Mouse (Mus musculus) gastrocnemius, adult 2 months (tissue): Measurements from ENCODE around the gene Atp2a1. TPM values are rescaled to one million over a fixed set of nuclear protein-coding genes. Genes with fewer than 3 reads are reported as not detected.
"Not testable (repeated sequence)": the region's sequence is repeated elsewhere in the genome, so short reads cannot be mapped to it uniquely, and the experiment has no call there.

Source experiments
- DNase-seq: peaks from one replicate; pipeline ENCODE4 v3.0.0; 2022
- H3K27ac ChIP-seq: fragments of 200-600 bp; 2 replicates; pipeline ENCODE4 v1.8.1; 2022; ENCODE audit warnings: mild to moderate bottlenecking
- H3K4me3 ChIP-seq: fragments of 200-600 bp; 2 replicates; pipeline ENCODE4 v1.8.1; 2022; ENCODE audit warnings: mild to moderate bottlenecking, moderate library complexity
- CTCF ChIP-seq: fragments of 200-600 bp; IDR thresholded peaks from 2 replicates; pipeline ENCODE4 v1.8.1; 2022; ENCODE audit warnings: antibody characterized with exemption, mild to moderate bottlenecking, moderate library complexity
- intact Hi-C: fragments of 180-260 bp; cut with DNase I; formaldehyde crosslinking; loops from one replicate; pipeline ENCODE4 v1.15.1; 2025
- total RNA-seq, 2 experiments: library from RNA; stranded (reverse); gene quantifications; 2 replicates each; pipeline ENCODE4 v1.2.3; 2021

The Atp2a1 gene
- total RNA-seq, 2 experiments from 2014 or later = 21,521 to 26,495 TPM

- TF ChIP-seq CTCF = no peak
- no peak for DNase-seq
- no peak overlapping the region for H3K27ac ChIP-seq
- intact Hi-C loops = no loop called here
- no peak overlapping the region for H3K4me3 ChIP-seq
Measured at GRCm38 (mm10) chr7:126491973-126492372, 29.1 kb upstream of the Atp2a1 start.

GRCm38 (mm10) chr7:126491005-126491404, 28.1 kb upstream of the Atp2a1 start:
- intact Hi-C loops = no loop called here
- Histone ChIP-seq H3K4me3 (no peak overlapping the region), H3K27ac (no peak overlapping the region)
- no peak for TF ChIP-seq CTCF
- no peak for DNase-seq

- peak overlapping the region; percentile 90 for H3K27ac ChIP-seq
- intact Hi-C loops = loop anchor here (2.0 to 5.0 kb wide), 2 partner anchors 15 to 94 kb away; partner anchors contain the start of genes Apobr and Atxn2l
- H3K4me3 ChIP-seq = peak overlapping the region; percentile 89
- not testable (repeated sequence) for DNase-seq
Measured at GRCm38 (mm10) chr7:126487617-126488385, 24.9 kb upstream of the Atp2a1 start.

- intact Hi-C loops = loop anchor here (2.0 to 5.0 kb wide), 2 partner anchors 16 to 95 kb away; partner anchors contain the start of genes Apobr and Atxn2l
- peak within 1 kb of the TSS; percentile 89 for H3K4me3 ChIP-seq
- H3K27ac ChIP-seq = peak within 1 kb of the TSS; percentile 90
- TF ChIP-seq CTCF = peak; percentile 56
- peak; percentile 98 for DNase-seq
Measured at GRCm38 (mm10) chr7:126487052-126487483, 24.2 kb upstream of the Atp2a1 start, which contains the start of gene Tufm. Tufm (plus strand) TSS chr7:126487361.

GRCm38 (mm10) chr7:126482392-126482871, 19.5 kb upstream of the Atp2a1 start:
- H3K27ac ChIP-seq = peak overlapping the region; percentile 74
- peak; percentile 11; the same call in 1 of the 2 replicates for TF ChIP-seq CTCF
- peak overlapping the region; percentile 68 for H3K4me3 ChIP-seq
- peak; percentile 93 for DNase-seq
- intact Hi-C loops = loop anchor here (5.0 kb wide), 1 partner anchor 85 kb away; the partner anchor contains the start of gene Nfatc2ip

- no peak for DNase-seq
- Histone ChIP-seq H3K27ac (peak overlapping the region; percentile 74), H3K4me3 (peak overlapping the region; percentile 68)
- intact Hi-C loops = loop anchor here (2.0 to 5.0 kb wide), 2 partner anchors 47 to 84 kb away; partner anchors contain the start of gene Nfatc2ip
- peak; percentile 86 for TF ChIP-seq CTCF
Measured at GRCm38 (mm10) chr7:126481699-126482098, 18.8 kb upstream of the Atp2a1 start.

- TF ChIP-seq CTCF = peak; percentile 43
- H3K27ac ChIP-seq = peak within 1 kb of the TSS; percentile 99
- intact Hi-C loops = loop anchor here (5.0 to 10.0 kb wide), 2 partner anchors 43 to 300 kb away; partner anchors contain the start of gene Ypel3
- peak within 1 kb of the TSS; percentile 87 for H3K4me3 ChIP-seq
- DNase-seq = peak; percentile 92
Measured at GRCm38 (mm10) chr7:126474993-126475581, 12.2 kb upstream of the Atp2a1 start, which contains the start of gene Sh2b1. Sh2b1 (minus strand) TSS chr7:126475424.

- DNase-seq = peak; percentile 61
- intact Hi-C loops = loop anchor here (5.0 to 10.0 kb wide), 2 partner anchors 42 to 300 kb away; partner anchors contain the start of gene Ypel3
- no peak for TF ChIP-seq CTCF
- Histone ChIP-seq H3K4me3 (peak overlapping the region; percentile 87), H3K27ac (peak overlapping the region; percentile 99)
Measured at GRCm38 (mm10) chr7:126474486-126474955, 11.6 kb upstream of the Atp2a1 start.

- H3K27ac ChIP-seq = peak overlapping the region; percentile 99
- H3K4me3 ChIP-seq = peak overlapping the region; percentile 87
- no peak for TF ChIP-seq CTCF
- intact Hi-C loops = loop anchor here (5.0 to 10.0 kb wide), 2 partner anchors 41 to 301 kb away; partner anchors contain the start of gene Ypel3
- no peak for DNase-seq
Measured at GRCm38 (mm10) chr7:126473470-126474086, 10.7 kb upstream of the Atp2a1 start.

- Histone ChIP-seq H3K27ac (no peak overlapping the region), H3K4me3 (peak overlapping the region; percentile 87; the same call in 1 of the 2 replicates)
- intact Hi-C loops = loop anchor here (5.0 to 10.0 kb wide), 2 partner anchors 40 to 302 kb away; partner anchors contain the start of gene Ypel3
- TF ChIP-seq CTCF = no peak
- DNase-seq = no peak
Measured at GRCm38 (mm10) chr7:126472713-126473112, 9.8 kb upstream of the Atp2a1 start.

GRCm38 (mm10) chr7:126472306-126472705, 9.4 kb upstream of the Atp2a1 start:
- no peak for DNase-seq
- intact Hi-C loops = loop anchor here (5.0 to 10.0 kb wide), 2 partner anchors 40 to 302 kb away; partner anchors contain the start of gene Ypel3

GRCm38 (mm10) chr7:126471853-126472252, 8.9 kb upstream of the Atp2a1 start:
- H3K27ac ChIP-seq = no peak overlapping the region
- no peak overlapping the region for H3K4me3 ChIP-seq
- intact Hi-C loops = loop anchor here (5.0 to 10.0 kb wide), 2 partner anchors 40 to 303 kb away; partner anchors contain the start of gene Ypel3
- DNase-seq = no peak
- no peak for TF ChIP-seq CTCF

More at GRCm38 (mm10) chr7:126472306-126472705, 9.4 kb upstream of the Atp2a1 start:
- no peak overlapping the region for H3K27ac ChIP-seq
- no peak overlapping the region for H3K4me3 ChIP-seq
- TF ChIP-seq CTCF = no peak
